Mouse (Mus musculus): ENCODE measurements around the gene Meaf6. TPM values are rescaled to one million over a fixed set of nuclear protein-coding genes. Genes with fewer than 3 reads are reported as not detected.

Meaf6 gene
- polyA plus RNA-seq, 1 experiment from 2014 or later, result 60.2 TPM

GRCm38 (mm10) chr4:125099458-125099857, 14.5 kb downstream of the Meaf6 start:
- H3K4me2 ChIP-seq (ENCODE audit: low read length), result no peak overlapping the region
- peak; percentile 75 for ATAC-seq (replicated peaks; ENCODE audit: low FRiP score, low TSS enrichment, low read depth)
- H3K4me1 ChIP-seq (replicated peaks; ENCODE audit: control insufficient read depth, insufficient read depth, low read length), result no peaks in the 10 kb centered on the region
- H3K36me3 ChIP-seq (ENCODE audit: control insufficient read depth, insufficient read depth, low read length), result peaks cover 25% of the 10 kb centered on the region
- no peak overlapping the region for H3K9ac ChIP-seq (ENCODE audit: low read length)
- 7% methylated on average over 8 of the region's 8 CpGs for WGBS
- H3K27ac ChIP-seq (ENCODE audit: low read depth), result no peak overlapping the region
- H3K27me3 ChIP-seq (replicated peaks; ENCODE audit: control insufficient read depth, insufficient read depth, low read length), result no peaks in the 10 kb centered on the region
- peak; percentile 97 for DNase-seq (ENCODE audit: low spot score)
- no peak overlapping the region for H3K4me3 ChIP-seq (ENCODE audit: low read depth, low read length)
- H3K9me3 ChIP-seq (ENCODE audit: control insufficient read depth, low read length), result no peaks in the 10 kb centered on the region

DNA sequence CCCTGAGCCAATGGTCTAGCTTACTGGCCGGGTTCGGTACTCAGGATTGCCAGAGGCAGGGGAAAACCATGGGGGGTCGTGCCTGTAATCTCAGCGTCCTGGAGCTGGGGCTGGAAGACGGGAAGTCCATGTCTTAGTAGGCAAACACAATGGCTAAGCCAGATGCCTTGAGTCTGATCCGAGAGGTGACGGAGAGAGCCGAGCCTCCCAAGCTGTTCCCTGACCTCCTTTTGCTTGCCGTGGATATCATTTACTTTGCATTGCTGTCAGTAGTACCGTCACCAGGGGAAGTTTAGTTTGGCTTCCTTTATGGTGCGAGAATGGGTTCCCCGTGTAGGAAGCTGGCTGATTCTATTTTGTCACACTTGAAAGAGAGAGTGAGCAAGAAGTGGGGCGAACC, 16.4 kb downstream of the Meaf6 start:
- H3K9ac ChIP-seq (ENCODE audit: low read length), result no peak overlapping the region
- H3K4me2 ChIP-seq (ENCODE audit: low read length), result no peak overlapping the region
- peaks cover 40% of the 10 kb centered on the region for H3K36me3 ChIP-seq (ENCODE audit: control insufficient read depth, insufficient read depth, low read length)
- WGBS, result 86% methylated on average over 13 of the region's 13 CpGs
- no peak for ATAC-seq (replicated peaks; ENCODE audit: low FRiP score, low TSS enrichment, low read depth)
- H3K27me3 ChIP-seq (replicated peaks; ENCODE audit: control insufficient read depth, insufficient read depth, low read length), result no peaks in the 10 kb centered on the region
- H3K9me3 ChIP-seq (ENCODE audit: control insufficient read depth, low read length), result no peaks in the 10 kb centered on the region
- DNase-seq (ENCODE audit: low spot score), result no peak
- no peaks in the 10 kb centered on the region for H3K4me1 ChIP-seq (replicated peaks; ENCODE audit: control insufficient read depth, insufficient read depth, low read length)
- H3K27ac ChIP-seq (ENCODE audit: low read depth), result no peak overlapping the region
- no peak overlapping the region for H3K4me3 ChIP-seq (ENCODE audit: low read depth, low read length)

GRCm38 (mm10) chr4:125105354-125105753, 20.4 kb downstream of the Meaf6 start:
- Histone ChIP-seq H3K4me2 (ENCODE audit: low read length) (no peak overlapping the region), H3K36me3 (ENCODE audit: control insufficient read depth, insufficient read depth, low read length) (peaks cover 56% of the 10 kb centered on the region), H3K27me3 (replicated peaks; ENCODE audit: control insufficient read depth, insufficient read depth, low read length) (no peaks in the 10 kb centered on the region), H3K9me3 (ENCODE audit: control insufficient read depth, low read length) (no peaks in the 10 kb centered on the region), H3K9ac (ENCODE audit: low read length) (no peak overlapping the region), H3K27ac (ENCODE audit: low read depth) (no peak overlapping the region), H3K4me3 (ENCODE audit: low read depth, low read length) (no peak overlapping the region), H3K4me1 (replicated peaks; ENCODE audit: control insufficient read depth, insufficient read depth, low read length) (no peaks in the 10 kb centered on the region)
- DNase-seq (ENCODE audit: low spot score) (no peak), ATAC-seq (replicated peaks; ENCODE audit: low FRiP score, low TSS enrichment, low read depth) (no peak)
- 70% methylated on average over 9 of the region's 9 CpGs for WGBS

GRCm38 (mm10) chr4:125114638-125115037, 29.7 kb downstream of the Meaf6 start:
- H3K9ac ChIP-seq (ENCODE audit: low read length), result no peak overlapping the region
- no peak overlapping the region for H3K4me2 ChIP-seq (ENCODE audit: low read length)

DNA sequence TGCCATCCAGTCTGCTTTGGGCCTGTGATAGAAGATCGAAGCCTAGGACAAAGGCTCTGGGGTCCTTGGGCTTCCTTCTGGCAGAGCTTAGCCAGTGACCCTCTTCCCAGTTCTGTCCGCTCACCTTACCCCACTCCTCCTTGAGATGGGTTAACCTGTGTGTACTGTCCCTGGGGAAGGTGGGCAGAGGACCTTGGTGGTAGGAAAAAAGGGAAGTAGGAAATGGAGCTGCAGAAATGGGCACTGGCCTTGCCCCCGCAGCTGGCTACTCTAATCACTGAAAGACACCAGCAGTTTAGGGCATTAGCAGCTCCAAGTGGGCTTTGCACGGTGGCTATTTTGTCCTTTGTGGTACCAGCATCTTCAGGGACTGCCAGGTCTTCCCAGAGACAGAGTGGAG, 30.1 kb downstream of the Meaf6 start:
- no peaks in the 10 kb centered on the region for H3K27me3 ChIP-seq (replicated peaks; ENCODE audit: control insufficient read depth, insufficient read depth, low read length)
- H3K4me1 ChIP-seq (replicated peaks; ENCODE audit: control insufficient read depth, insufficient read depth, low read length), result peaks cover 10% of the 10 kb centered on the region; the same call in 1 of the 2 replicates
- no peak overlapping the region for H3K4me3 ChIP-seq (ENCODE audit: low read depth, low read length)
- ATAC-seq (replicated peaks; ENCODE audit: low FRiP score, low TSS enrichment, low read depth) (no peak), DNase-seq (ENCODE audit: low spot score) (no peak)
- H3K36me3 ChIP-seq (ENCODE audit: control insufficient read depth, insufficient read depth, low read length), result peaks cover 8% of the 10 kb centered on the region; the same call in 1 of the 2 replicates
- H3K9ac ChIP-seq (ENCODE audit: low read length), result no peak overlapping the region
- no peak overlapping the region for H3K4me2 ChIP-seq (ENCODE audit: low read length)
- WGBS, result 75% methylated on average over 4 of the region's 4 CpGs
- no peaks in the 10 kb centered on the region for H3K9me3 ChIP-seq (ENCODE audit: control insufficient read depth, low read length)
- H3K27ac ChIP-seq (ENCODE audit: low read depth), result 0 out of 2 replicates have a peak overlapping the region, but pooled peaks have one; percentile 16

More at GRCm38 (mm10) chr4:125114638-125115037, 29.7 kb downstream of the Meaf6 start:
- Histone ChIP-seq H3K9me3 (ENCODE audit: control insufficient read depth, low read length) (no peaks in the 10 kb centered on the region), H3K4me1 (replicated peaks; ENCODE audit: control insufficient read depth, insufficient read depth, low read length) (peaks cover 10% of the 10 kb centered on the region; the same call in 1 of the 2 replicates), H3K27ac (ENCODE audit: low read depth) (0 out of 2 replicates have a peak overlapping the region, but pooled peaks have one; percentile 16), H3K4me3 (ENCODE audit: low read depth, low read length) (no peak overlapping the region), H3K36me3 (ENCODE audit: control insufficient read depth, insufficient read depth, low read length) (peaks cover 10% of the 10 kb centered on the region), H3K27me3 (replicated peaks; ENCODE audit: control insufficient read depth, insufficient read depth, low read length) (no peaks in the 10 kb centered on the region)
- 7% methylated on average over 6 of the region's 6 CpGs for WGBS
- DNase-seq (ENCODE audit: low spot score) (peak; percentile 91), ATAC-seq (replicated peaks; ENCODE audit: low FRiP score, low TSS enrichment, low read depth) (peak; percentile 38; the same call in 1 of the 2 replicates)

DNA sequence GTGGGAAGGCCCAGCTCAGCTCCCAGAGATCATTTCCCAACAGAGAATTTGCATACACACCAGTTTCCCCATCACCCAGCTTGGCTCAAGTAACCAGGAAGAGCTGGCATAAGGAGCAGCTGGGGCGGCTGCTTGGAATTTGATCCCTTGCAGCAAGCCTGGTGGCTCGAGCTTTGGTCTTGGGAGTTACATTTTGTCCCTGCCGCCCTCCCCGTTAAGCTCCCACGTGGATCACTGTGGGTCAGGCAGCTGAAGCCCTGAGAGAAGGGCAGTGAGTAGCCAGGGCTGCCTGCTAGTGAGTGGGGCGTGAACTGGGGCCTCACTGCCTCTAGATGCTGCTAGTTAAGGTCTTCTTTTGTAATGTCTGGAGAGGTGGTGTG, 30.8 kb downstream of the Meaf6 start:
- peaks cover 8% of the 10 kb centered on the region; the same call in 1 of the 2 replicates for H3K36me3 ChIP-seq (ENCODE audit: control insufficient read depth, insufficient read depth, low read length)
- no peak overlapping the region for H3K4me2 ChIP-seq (ENCODE audit: low read length)
- ATAC-seq (replicated peaks; ENCODE audit: low FRiP score, low TSS enrichment, low read depth) (no peak), DNase-seq (ENCODE audit: low spot score) (no peak)
- peaks cover 10% of the 10 kb centered on the region; the same call in 1 of the 2 replicates for H3K4me1 ChIP-seq (replicated peaks; ENCODE audit: control insufficient read depth, insufficient read depth, low read length)
- WGBS, result 35% methylated on average over 6 of the region's 6 CpGs
- H3K27ac ChIP-seq (ENCODE audit: low read depth), result no peak overlapping the region
- no peak overlapping the region for H3K9ac ChIP-seq (ENCODE audit: low read length)
- H3K4me3 ChIP-seq (ENCODE audit: low read depth, low read length), result no peak overlapping the region
- no peaks in the 10 kb centered on the region for H3K9me3 ChIP-seq (ENCODE audit: control insufficient read depth, low read length)
- no peaks in the 10 kb centered on the region for H3K27me3 ChIP-seq (replicated peaks; ENCODE audit: control insufficient read depth, insufficient read depth, low read length)

DNA sequence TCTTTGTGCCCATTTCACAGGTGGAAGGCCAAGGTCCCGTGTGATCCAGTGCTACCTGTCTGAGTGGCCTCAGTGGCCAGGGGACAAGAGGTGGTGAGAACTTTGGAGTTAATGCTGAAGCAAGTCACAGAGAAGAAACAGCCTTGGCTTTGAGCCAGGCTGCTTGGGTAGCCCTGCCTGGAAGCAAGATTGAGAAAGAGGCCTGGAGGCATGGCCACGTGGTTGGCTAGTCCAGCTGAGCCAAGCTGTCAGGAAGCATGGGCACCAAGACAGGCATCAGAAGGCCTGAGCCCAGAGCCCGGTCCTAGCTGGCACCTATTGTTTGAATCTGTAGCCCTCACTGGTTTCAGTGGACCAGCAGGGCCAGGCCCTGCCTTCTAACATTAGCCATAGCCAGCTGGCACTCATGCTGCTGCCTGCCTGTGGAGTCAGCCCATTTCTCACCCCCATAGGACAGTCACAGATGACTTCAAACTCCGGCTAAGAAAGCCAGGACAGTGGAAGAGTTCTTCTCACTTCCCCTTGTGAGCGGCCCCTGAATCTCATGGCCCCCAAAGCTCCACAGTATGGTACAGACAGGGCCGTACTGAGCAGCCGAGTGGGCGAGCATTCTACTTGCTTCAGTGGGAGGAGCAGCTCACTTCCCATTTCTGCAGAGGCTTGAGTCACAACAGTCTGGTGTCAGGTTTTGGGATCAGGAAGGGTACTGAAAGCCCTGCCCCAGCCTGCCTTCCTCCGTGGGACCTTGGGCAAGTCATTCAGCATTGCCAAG, 31.3 kb downstream of the Meaf6 start:
- DNase-seq (ENCODE audit: low spot score) (no peak), ATAC-seq (replicated peaks; ENCODE audit: low FRiP score, low TSS enrichment, low read depth) (no peak)
- WGBS, result 75% methylated on average over 9 of the region's 9 CpGs
- no peak overlapping the region for H3K4me2 ChIP-seq (ENCODE audit: low read length)
- H3K9me3 ChIP-seq (ENCODE audit: control insufficient read depth, low read length), result no peaks in the 10 kb centered on the region
- H3K9ac ChIP-seq (ENCODE audit: low read length), result no peak overlapping the region
- no peak overlapping the region for H3K4me3 ChIP-seq (ENCODE audit: low read depth, low read length)
- no peak overlapping the region for H3K27ac ChIP-seq (ENCODE audit: low read depth)
- H3K27me3 ChIP-seq (replicated peaks; ENCODE audit: control insufficient read depth, insufficient read depth, low read length), result no peaks in the 10 kb centered on the region
- H3K4me1 ChIP-seq (replicated peaks; ENCODE audit: control insufficient read depth, insufficient read depth, low read length), result peaks cover 10% of the 10 kb centered on the region; the same call in 1 of the 2 replicates
- H3K36me3 ChIP-seq (ENCODE audit: control insufficient read depth, insufficient read depth, low read length), result peaks cover 5% of the 10 kb centered on the region; the same call in 1 of the 2 replicates

DNA sequence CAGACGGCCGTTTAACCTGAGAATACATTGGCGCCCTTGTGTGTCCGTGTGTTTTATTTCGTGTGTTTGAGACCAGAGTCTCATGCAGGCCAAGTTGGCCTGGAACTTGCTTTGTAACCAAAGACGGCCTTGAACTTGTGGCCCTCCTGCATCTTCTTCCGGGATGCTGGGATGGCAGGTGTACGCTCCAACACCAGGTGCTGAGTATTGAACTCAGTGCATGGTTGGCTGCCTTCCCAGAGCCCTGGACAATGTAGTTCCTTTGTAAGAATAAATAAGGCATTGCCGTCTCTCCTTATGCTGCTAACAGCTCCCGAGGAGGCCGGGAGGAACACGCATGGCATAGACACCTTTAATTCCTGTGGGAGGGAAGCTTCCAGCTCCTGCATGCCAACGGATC, 32.0 kb downstream of the Meaf6 start:
- Histone ChIP-seq H3K4me2 (ENCODE audit: low read length) (no peak overlapping the region), H3K27me3 (replicated peaks; ENCODE audit: control insufficient read depth, insufficient read depth, low read length) (no peaks in the 10 kb centered on the region), H3K4me1 (replicated peaks; ENCODE audit: control insufficient read depth, insufficient read depth, low read length) (peaks cover 12% of the 10 kb centered on the region; the same call in 1 of the 2 replicates), H3K9ac (ENCODE audit: low read length) (no peak overlapping the region), H3K9me3 (ENCODE audit: control insufficient read depth, low read length) (no peaks in the 10 kb centered on the region), H3K27ac (ENCODE audit: low read depth) (no peak overlapping the region), H3K4me3 (ENCODE audit: low read depth, low read length) (no peak overlapping the region), H3K36me3 (ENCODE audit: control insufficient read depth, insufficient read depth, low read length) (no peaks in the 10 kb centered on the region)
- 68% methylated on average over 13 of the region's 13 CpGs for WGBS
- no peak for DNase-seq (ENCODE audit: low spot score)
- no peak for ATAC-seq (replicated peaks; ENCODE audit: low FRiP score, low TSS enrichment, low read depth)

DNA sequence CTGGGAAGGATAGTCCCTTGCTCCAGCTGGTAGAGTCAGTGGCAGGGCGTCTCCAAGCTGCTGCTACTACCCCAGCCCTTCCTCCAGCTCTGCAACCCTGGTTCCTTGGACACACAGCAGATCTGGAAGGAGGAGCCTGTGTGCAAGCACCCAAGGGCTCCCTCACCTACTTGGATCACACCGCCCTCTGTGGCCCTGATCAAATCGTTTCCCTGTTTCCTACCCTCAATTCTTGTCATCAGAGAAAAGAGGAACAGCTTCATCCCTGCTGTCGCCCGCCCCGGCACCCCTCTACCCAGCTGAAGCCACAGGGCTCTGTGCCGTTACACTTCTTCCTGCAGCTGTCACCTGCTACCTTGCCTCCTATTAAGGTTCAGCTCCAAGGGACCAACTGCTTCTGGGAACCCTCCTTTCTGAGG, 33.0 kb downstream of the Meaf6 start:
- no peak overlapping the region for H3K4me3 ChIP-seq (ENCODE audit: low read depth, low read length)
- H3K4me2 ChIP-seq (ENCODE audit: low read length), result no peak overlapping the region
- peaks cover 15% of the 10 kb centered on the region; the same call in 1 of the 2 replicates for H3K4me1 ChIP-seq (replicated peaks; ENCODE audit: control insufficient read depth, insufficient read depth, low read length)
- no peaks in the 10 kb centered on the region for H3K27me3 ChIP-seq (replicated peaks; ENCODE audit: control insufficient read depth, insufficient read depth, low read length)
- H3K36me3 ChIP-seq (ENCODE audit: control insufficient read depth, insufficient read depth, low read length), result no peaks in the 10 kb centered on the region
- no peaks in the 10 kb centered on the region for H3K9me3 ChIP-seq (ENCODE audit: control insufficient read depth, low read length)
- DNase-seq (ENCODE audit: low spot score) (no peak), ATAC-seq (replicated peaks; ENCODE audit: low FRiP score, low TSS enrichment, low read depth) (no peak)
- 77% methylated on average over 7 of the region's 7 CpGs for WGBS
- no peak overlapping the region for H3K27ac ChIP-seq (ENCODE audit: low read depth)
- H3K9ac ChIP-seq (ENCODE audit: low read length), result no peak overlapping the region
